Mouse (Mus musculus): Measurements from ENCODE around the gene Retreg3.

DNA sequence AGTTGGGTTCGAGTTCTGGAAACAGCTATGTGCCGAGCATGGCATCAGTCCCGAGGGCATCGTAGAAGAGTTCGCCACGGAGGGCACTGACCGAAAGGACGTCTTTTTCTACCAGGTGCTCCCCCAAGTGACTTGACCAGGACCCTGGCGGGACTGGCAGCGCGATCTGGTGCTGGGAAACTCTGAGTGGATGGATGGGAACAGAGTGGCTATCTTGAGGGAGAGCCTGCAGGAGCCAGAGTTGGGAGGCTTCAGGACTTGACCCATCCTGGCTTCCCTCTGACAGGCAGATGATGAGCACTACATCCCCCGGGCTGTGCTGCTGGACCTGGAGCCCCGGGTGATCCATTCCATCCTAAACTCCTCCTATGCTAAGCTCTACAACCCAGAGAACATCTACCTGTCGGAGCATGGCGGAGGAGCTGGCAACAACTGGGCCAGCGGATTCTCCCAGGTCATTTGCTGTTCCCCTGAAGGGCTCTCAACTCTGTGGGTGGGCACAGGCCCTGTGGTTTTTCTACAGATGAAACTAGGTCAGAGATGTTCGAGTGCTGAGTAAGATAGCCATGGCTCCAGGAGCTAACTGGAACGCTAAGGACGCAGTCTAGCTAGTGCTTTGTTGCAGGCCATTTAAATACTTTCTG is 974 bp upstream of the Retreg3 start:
- TF ChIP-seq POLR2A (IDR thresholded peaks at IDR 0.05; ENCODE audit: borderline replicate concordance, extremely low read depth, insufficient read depth, insufficient read length, poor library complexity, severe bottlenecking) (no peak), CTCF (IDR thresholded peaks at IDR 0.05; ENCODE audit: borderline replicate concordance, extremely low read depth, insufficient read depth, insufficient read length) (no peak)
